Mouse (Mus musculus) testis, adult 2 months (tissue): ENCODE data around the gene Gm12184.
A peak's percentile ranks its signal among the peaks of the same experiment; 100 is the strongest.

Experiments
- CTCF ChIP-seq: fragments of 200-500 bp; IDR thresholded peaks from 2 replicates; pipeline ENCODE4 v1.5.1; 2012; ENCODE audit warnings: low read depth, mild to moderate bottlenecking, inconsistent platforms, low read length, moderate library complexity; ENCODE audit not compliant: control insufficient read depth, insufficient read depth, insufficient replicate concordance
- POLR2A ChIP-seq: fragments of 200-500 bp; IDR thresholded peaks from 2 replicates; pipeline ENCODE4 v1.6.1; 2012; ENCODE audit warnings: low read depth, mild to moderate bottlenecking, inconsistent platforms, low read length, moderate library complexity; ENCODE audit not compliant: control insufficient read depth

DNA sequence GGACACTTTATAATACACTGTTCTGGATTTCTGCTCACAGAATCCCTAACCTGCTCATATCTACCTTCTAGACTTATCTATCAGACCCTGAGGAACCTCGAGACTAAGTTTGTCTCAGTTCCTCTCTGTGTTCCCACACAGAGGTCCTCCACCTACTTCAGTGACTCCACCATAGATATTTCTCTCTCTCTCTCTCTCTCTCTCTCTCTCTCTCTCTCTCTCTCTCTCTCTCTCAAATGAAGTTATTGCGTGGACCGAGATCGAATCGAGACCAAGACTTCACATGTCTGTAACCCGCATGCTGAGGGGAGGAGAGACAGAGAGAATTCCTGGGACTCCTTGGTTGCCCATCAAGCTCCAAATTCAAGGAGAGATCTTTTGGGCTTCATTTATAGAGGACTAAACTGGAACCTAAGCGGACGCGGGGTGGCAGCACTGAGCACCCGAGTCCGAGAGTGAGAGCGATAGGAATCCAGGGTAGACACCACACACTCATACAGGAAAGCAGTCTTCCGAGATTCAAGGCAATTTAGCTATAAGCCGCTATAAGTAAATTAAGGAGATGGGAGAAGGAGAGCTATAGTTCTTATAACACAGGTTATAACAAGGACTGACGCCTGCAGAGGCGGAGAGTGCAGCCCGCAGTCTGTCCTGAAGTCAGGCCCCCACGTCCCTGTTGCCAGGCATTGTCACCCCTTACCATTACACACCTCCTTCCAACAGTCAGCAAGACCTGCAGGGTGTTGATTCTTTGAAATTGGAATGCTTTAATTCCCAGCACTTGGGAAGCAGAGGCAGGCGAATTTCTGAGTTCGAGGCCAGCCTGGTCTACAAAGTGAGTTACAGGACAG, 36.3 kb downstream of the Gm12184 start:
- peak; percentile 72; the same call in 1 of the 2 replicates for TF ChIP-seq CTCF
- TF ChIP-seq POLR2A = no peak
